Mouse (Mus musculus) right cerebral cortex, postnatal 10 days (tissue): ENCODE results near the gene Sidt1.

ENCODE experiments used
- DNase-seq, 2 experiments: peaks; one replicate each; pipeline ENCODE4 v3.0.0; 2021; ENCODE audit warnings: low spot score in 2 of 2

Sidt1 gene

DNA sequence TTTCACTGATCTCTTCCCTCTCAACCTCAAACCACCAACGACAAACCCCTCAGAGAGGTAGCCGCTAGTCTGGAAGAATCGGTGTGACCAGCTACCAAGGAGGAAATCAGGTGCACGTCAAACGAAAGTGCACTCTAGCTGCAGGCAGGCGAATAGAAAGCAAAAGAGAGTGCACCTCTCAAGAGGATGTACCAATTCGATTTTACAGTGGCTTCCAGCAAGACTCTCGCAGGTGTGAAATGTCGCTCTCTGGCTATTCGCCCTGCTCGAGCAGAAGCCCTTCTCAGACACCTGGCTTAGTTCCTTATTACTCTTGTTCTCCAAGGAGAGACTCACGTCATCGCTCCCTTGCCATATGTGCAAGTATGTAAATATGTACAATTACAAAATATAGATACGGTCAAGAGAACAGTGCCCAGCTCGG is at the start of gene Sidt1:
TSS of gene Sidt1 (minus strand) at position 336 of the 424 bp plus-strand sequence.
- DNase-seq, result peak; percentile 41 to 47

- DNase-seq, result no peak
Measured at GRCm38 (mm10) chr16:44381578-44381977, 48.6 kb upstream of the Sidt1 start.

GRCm38 (mm10) chr16:44380006-44380405 is 47.0 kb upstream of the Sidt1 start:
- no peak for DNase-seq

- DNase-seq, result no peak
Measured at GRCm38 (mm10) chr16:44375459-44375858, 42.5 kb upstream of the Sidt1 start.

- no peak for DNase-seq
Measured at GRCm38 (mm10) chr16:44365522-44365921, 32.5 kb upstream of the Sidt1 start.

GRCm38 (mm10) chr16:44361921-44362890 is 29.2 kb upstream of the Sidt1 start:
- DNase-seq, result peak in 1 of 2 experiments; percentile 32

GRCm38 (mm10) chr16:44357571-44358268 is 24.7 kb upstream of the Sidt1 start:
- DNase-seq, result no peak

DNA sequence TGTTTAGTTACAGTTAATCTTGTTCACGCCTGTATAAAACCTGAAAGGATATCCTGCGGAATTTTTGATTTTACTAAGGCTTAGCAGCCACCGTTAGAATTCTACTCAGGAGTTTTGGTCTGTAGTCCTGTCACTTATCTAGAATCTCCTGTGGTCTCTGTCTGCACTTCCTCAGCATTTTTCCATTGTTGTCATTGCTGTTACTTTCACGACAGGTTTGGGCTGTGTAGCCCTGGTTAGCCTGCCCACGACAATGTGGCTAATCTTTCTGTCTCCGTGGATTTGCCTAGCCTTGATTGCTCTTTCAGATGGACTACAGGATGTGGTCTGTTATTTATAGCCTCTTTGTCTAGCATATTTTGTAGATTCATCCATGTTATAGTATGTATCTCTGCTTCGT is 23.3 kb upstream of the Sidt1 start:
- no peak for DNase-seq

GRCm38 (mm10) chr16:44349801-44350397 is 16.9 kb upstream of the Sidt1 start:
- DNase-seq, result no peak

GRCm38 (mm10) chr16:44347071-44347901 is 14.3 kb upstream of the Sidt1 start, which contains the start of gene Spice1:
Gene Spice1 (plus strand): TSS chr16:44347121.
- DNase-seq, result peak; percentile 95 to 96

DNA sequence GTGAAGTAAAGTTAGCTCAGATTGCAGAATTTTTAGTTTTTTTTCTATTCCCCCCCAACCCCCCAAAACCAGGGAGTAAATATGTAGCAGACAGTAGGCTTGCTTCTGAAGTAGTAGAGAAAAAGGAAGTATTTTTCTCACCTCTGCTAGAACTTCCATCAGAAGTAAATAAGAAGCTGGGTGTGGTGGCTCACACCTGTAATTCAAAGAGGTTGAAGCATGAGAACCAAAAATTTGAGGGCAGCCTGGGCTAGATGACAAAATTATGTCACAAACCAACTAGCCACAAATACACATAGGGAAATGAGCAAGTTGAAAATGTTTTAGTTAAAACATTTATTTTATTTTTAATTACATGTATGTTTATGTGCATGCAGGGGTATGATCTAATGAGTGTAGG is 4.5 kb upstream of the Sidt1 start:
- DNase-seq, result no peak

DNA sequence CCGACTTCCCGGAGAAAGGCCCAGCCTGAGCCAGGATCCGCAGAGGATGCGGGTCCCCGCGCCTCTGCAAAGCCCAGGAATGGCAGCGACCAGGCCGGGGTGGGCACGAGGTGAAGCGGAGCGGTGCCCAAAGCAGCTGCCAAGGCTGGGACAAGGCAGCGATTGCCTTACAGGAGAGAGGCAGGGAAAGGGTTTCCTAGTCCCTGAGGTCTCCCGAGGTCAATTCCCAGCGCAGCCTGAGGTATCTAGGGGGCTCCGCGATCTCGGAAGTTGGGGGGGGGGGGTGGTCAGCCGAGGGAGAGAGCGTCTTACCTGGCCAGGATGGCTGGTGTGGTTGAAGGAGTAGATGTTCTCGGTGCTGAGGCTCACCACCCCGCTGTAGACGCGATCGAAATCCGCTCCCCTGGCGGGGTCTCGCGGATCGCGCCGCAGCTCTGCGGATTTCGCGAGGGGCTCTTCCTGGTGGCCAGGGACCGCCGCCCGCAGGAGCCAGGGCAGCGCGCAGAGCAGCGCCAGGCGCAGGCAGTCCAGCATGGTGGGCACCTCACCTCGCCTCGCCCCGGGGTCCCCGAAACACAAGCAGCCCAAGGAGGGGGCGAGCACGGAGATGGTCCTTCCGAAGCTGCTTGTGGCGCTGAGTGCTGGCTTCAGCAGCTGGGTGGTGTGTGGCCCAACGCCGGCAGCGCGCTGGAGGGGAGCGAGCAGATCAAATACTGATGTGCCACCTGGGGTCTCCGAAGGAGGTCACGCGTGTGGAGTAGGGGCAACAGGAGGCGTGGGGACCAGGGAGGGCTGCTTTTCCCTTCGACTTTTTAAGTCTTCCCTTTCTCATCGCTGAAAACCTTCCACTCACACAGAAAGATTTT is 768 bp downstream of the Sidt1 start:
- DNase-seq, result peak; percentile 46

GRCm38 (mm10) chr16:44331671-44331994 is 1.4 kb downstream of the Sidt1 start:
- DNase-seq, result no peak

GRCm38 (mm10) chr16:44331154-44331553 is 1.8 kb downstream of the Sidt1 start:
- peak in 1 of 2 experiments; percentile 46 for DNase-seq

GRCm38 (mm10) chr16:44330657-44331056 is 2.3 kb downstream of the Sidt1 start:
- DNase-seq, result peak in 1 of 2 experiments; percentile 36

DNA sequence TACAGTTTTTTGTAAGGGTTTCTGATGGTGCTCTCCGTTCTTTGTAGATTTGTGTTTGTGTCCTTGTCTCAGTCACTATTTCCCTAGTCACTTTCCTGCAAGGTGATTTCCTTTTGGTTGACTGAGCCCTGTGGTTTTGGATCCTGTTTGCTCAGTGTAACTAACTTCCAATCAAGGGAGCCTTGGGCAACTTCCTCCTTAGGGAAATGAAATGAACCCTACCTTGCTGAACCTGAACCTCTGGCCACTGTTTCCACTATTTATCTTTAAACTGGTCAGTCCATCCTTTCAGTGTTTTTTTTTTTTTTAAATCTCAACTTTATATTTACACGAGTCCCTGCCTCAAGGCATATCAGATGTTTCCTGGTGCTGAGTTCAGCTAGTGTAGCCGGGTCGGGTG is 4.4 kb downstream of the Sidt1 start:
- DNase-seq, result no peak

DNA sequence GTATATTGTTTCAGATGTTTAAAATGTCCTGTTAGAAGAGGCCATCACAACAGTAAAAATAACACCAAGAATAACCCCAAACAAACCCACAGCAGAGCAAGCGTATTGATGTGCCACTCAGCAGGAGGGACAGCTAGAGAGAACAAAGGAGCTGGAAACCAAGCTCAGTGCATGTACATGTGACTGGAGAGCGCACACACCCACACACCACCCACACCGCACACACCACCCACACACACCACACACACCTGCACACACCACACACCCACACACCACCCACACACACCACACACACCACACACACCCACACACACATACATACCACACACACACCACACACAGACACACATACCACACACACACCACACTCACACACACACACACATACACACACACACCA is 12.8 kb downstream of the Sidt1 start:
- no peak for DNase-seq

DNA sequence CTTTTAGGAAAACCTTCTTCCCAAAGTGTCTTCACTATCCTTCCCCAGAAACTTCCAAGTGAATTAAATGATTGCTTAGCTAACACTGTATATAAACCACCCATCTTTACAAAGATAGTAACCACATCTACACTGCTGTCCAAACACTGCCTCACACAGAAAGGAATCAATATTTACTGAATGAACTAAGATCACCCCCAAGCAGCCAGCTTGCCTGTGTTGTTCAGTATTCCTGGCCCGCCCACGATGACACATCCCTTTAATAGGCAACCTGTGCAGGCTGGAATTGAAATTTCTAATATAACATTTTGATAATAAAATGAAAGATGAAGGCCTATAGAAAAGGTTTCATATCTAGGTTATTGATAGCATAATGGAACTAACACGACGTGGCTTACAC is 16.6 kb downstream of the Sidt1 start:
- DNase-seq, result no peak

- DNase-seq, result no peak
Measured at GRCm38 (mm10) chr16:44313422-44313821, 19.6 kb downstream of the Sidt1 start.

GRCm38 (mm10) chr16:44305606-44306005 is 27.4 kb downstream of the Sidt1 start:
- no peak for DNase-seq
